Mouse (Mus musculus): Measurements from ENCODE around the gene Stat2.

GRCm38 (mm10) chr10:128281682-128282081, 11.3 kb downstream of the Stat2 start:
- TF ChIP-seq CTCF (IDR thresholded peaks at IDR 0.05; ENCODE audit: borderline replicate concordance, insufficient read depth, low read length) (no peak), POLR2A (IDR thresholded peaks at IDR 0.05; ENCODE audit: low read depth, low read length) (no peak)

Measured in embryonic fibroblast, embryonic 13.5 days (primary cell).